Mouse (Mus musculus): ENCODE measurements around the gene Nphp3. TPM values are rescaled to one million over a fixed set of nuclear protein-coding genes. Genes with fewer than 3 reads are reported as not detected.

Nphp3 gene
- 3.6 and 5.0 TPM in 2 replicates for polyA plus RNA-seq (2014; fragmentation: Nextera tagmentation; extraction: Ambion mirVana)

- Histone ChIP-seq H3K4me2 (ENCODE audit: low read depth, low read length) (peak within 1 kb of the TSS; percentile 58), H3K27ac (ENCODE audit: low read depth, low read length) (peak within 1 kb of the TSS; percentile 81), H3K4me1 (ENCODE audit: control insufficient read depth, insufficient read depth, low read length) (no peaks in the 10 kb centered on the region), H3K4me3 (ENCODE audit: low read depth, low read length) (peak within 1 kb of the TSS; percentile 64), H3K27me3 (ENCODE audit: control insufficient read depth, insufficient read depth, low read length) (no peaks in the 10 kb centered on the region), H3K9ac (replicated peaks; ENCODE audit: low read depth, low read length) (peak within 1 kb of the TSS; percentile 64), H3K36me3 (ENCODE audit: control insufficient read depth, insufficient read depth, low read length) (no peaks in the 10 kb centered on the region), H3K9me3 (ENCODE audit: control insufficient read depth, low read length) (no peaks in the 10 kb centered on the region)
- peak; percentile 98 for ATAC-seq (ENCODE audit: low read depth)
- under 1% methylated on average over 53 of the region's 55 CpGs for WGBS
These were observed at the start of gene Nphp3 for GRCm38 (mm10) chr9:104001921-104002859. Gene Nphp3, plus strand, starts transcription at chr9:104002544.

- H3K4me3 ChIP-seq (ENCODE audit: low read depth, low read length): no peak overlapping the region
- no peak for ATAC-seq (ENCODE audit: low read depth)
- no peaks in the 10 kb centered on the region for H3K36me3 ChIP-seq (ENCODE audit: control insufficient read depth, insufficient read depth, low read length)
- 59% methylated on average over 6 of the region's 6 CpGs for WGBS
- no peaks in the 10 kb centered on the region for H3K4me1 ChIP-seq (ENCODE audit: control insufficient read depth, insufficient read depth, low read length)
- no peaks in the 10 kb centered on the region for H3K27me3 ChIP-seq (ENCODE audit: control insufficient read depth, insufficient read depth, low read length)
- H3K4me2 ChIP-seq (ENCODE audit: low read depth, low read length): no peak overlapping the region
- H3K27ac ChIP-seq (ENCODE audit: low read depth, low read length): no peak overlapping the region
- no peaks in the 10 kb centered on the region for H3K9me3 ChIP-seq (ENCODE audit: control insufficient read depth, low read length)
- no peak overlapping the region for H3K9ac ChIP-seq (replicated peaks; ENCODE audit: low read depth, low read length)
These were observed 43.6 kb upstream of the Nphp3 start for GRCm38 (mm10) chr9:103958722-103959121.

- Histone ChIP-seq H3K4me1 (ENCODE audit: control insufficient read depth, insufficient read depth, low read length) (no peaks in the 10 kb centered on the region), H3K27ac (ENCODE audit: low read depth, low read length) (no peak overlapping the region), H3K4me2 (ENCODE audit: low read depth, low read length) (no peak overlapping the region), H3K9me3 (ENCODE audit: control insufficient read depth, low read length) (no peaks in the 10 kb centered on the region), H3K4me3 (ENCODE audit: low read depth, low read length) (no peak overlapping the region), H3K27me3 (ENCODE audit: control insufficient read depth, insufficient read depth, low read length) (no peaks in the 10 kb centered on the region), H3K9ac (replicated peaks; ENCODE audit: low read depth, low read length) (no peak overlapping the region), H3K36me3 (ENCODE audit: control insufficient read depth, insufficient read depth, low read length) (no peaks in the 10 kb centered on the region)
- 78% methylated on average over 10 of the region's 10 CpGs for WGBS
- no peak for ATAC-seq (ENCODE audit: low read depth)
These were observed 42.4 kb upstream of the Nphp3 start for GRCm38 (mm10) chr9:103959989-103960388.

- Histone ChIP-seq H3K27ac (ENCODE audit: low read depth, low read length) (no peak overlapping the region), H3K9me3 (ENCODE audit: control insufficient read depth, low read length) (no peaks in the 10 kb centered on the region), H3K36me3 (ENCODE audit: control insufficient read depth, insufficient read depth, low read length) (no peaks in the 10 kb centered on the region), H3K9ac (replicated peaks; ENCODE audit: low read depth, low read length) (no peak overlapping the region), H3K4me1 (ENCODE audit: control insufficient read depth, insufficient read depth, low read length) (no peaks in the 10 kb centered on the region), H3K4me2 (ENCODE audit: low read depth, low read length) (no peak overlapping the region), H3K4me3 (ENCODE audit: low read depth, low read length) (no peak overlapping the region), H3K27me3 (ENCODE audit: control insufficient read depth, insufficient read depth, low read length) (no peaks in the 10 kb centered on the region)
- ATAC-seq (ENCODE audit: low read depth): no peak
- WGBS: 15% methylated on average over 2 of the region's 2 CpGs
These were observed 5.8 kb upstream of the Nphp3 start for GRCm38 (mm10) chr9:103996496-103996895.

- Histone ChIP-seq H3K4me2 (ENCODE audit: low read depth, low read length) (no peak overlapping the region), H3K27me3 (ENCODE audit: control insufficient read depth, insufficient read depth, low read length) (no peaks in the 10 kb centered on the region), H3K9me3 (ENCODE audit: control insufficient read depth, low read length) (no peaks in the 10 kb centered on the region), H3K27ac (ENCODE audit: low read depth, low read length) (no peak overlapping the region), H3K4me3 (ENCODE audit: low read depth, low read length) (no peak overlapping the region), H3K36me3 (ENCODE audit: control insufficient read depth, insufficient read depth, low read length) (no peaks in the 10 kb centered on the region), H3K9ac (replicated peaks; ENCODE audit: low read depth, low read length) (no peak overlapping the region), H3K4me1 (ENCODE audit: control insufficient read depth, insufficient read depth, low read length) (no peaks in the 10 kb centered on the region)
- no peak for ATAC-seq (ENCODE audit: low read depth)
- WGBS: 65% methylated on average over 3 of the region's 3 CpGs
These were observed 1.7 kb upstream of the Nphp3 start for GRCm38 (mm10) chr9:104000601-104001000.

GRCm38 (mm10) chr9:104002913-104003330 is 578 bp downstream of the Nphp3 start:
- no peaks in the 10 kb centered on the region for H3K9me3 ChIP-seq (ENCODE audit: control insufficient read depth, low read length)
- ATAC-seq (ENCODE audit: low read depth): peak; percentile 56
- no peaks in the 10 kb centered on the region for H3K4me1 ChIP-seq (ENCODE audit: control insufficient read depth, insufficient read depth, low read length)

GRCm38 (mm10) chr9:104014526-104014925 is 12.2 kb downstream of the Nphp3 start:
- H3K27me3 ChIP-seq (ENCODE audit: control insufficient read depth, insufficient read depth, low read length): no peaks in the 10 kb centered on the region
- no peaks in the 10 kb centered on the region for H3K9me3 ChIP-seq (ENCODE audit: control insufficient read depth, low read length)
- no peak overlapping the region for H3K4me3 ChIP-seq (ENCODE audit: low read depth, low read length)
- no peak overlapping the region for H3K9ac ChIP-seq (replicated peaks; ENCODE audit: low read depth, low read length)
- H3K4me2 ChIP-seq (ENCODE audit: low read depth, low read length): no peak overlapping the region
- 0 out of 2 replicates have a peak, but pooled peaks cover 3% of the 10 kb centered on the region for H3K36me3 ChIP-seq (ENCODE audit: control insufficient read depth, insufficient read depth, low read length)
- no peaks in the 10 kb centered on the region for H3K4me1 ChIP-seq (ENCODE audit: control insufficient read depth, insufficient read depth, low read length)
- WGBS: 74% methylated on average over 1 of the region's 1 CpGs
- no peak for ATAC-seq (ENCODE audit: low read depth)
- no peak overlapping the region for H3K27ac ChIP-seq (ENCODE audit: low read depth, low read length)

More at GRCm38 (mm10) chr9:104002913-104003330, 578 bp downstream of the Nphp3 start:
- H3K4me2 ChIP-seq (ENCODE audit: low read depth, low read length): peak overlapping the region; percentile 58
- WGBS: under 1% methylated on average over 37 of the region's 37 CpGs
- H3K27me3 ChIP-seq (ENCODE audit: control insufficient read depth, insufficient read depth, low read length): no peaks in the 10 kb centered on the region
- H3K9ac ChIP-seq (replicated peaks; ENCODE audit: low read depth, low read length): peak overlapping the region; percentile 64
- peak overlapping the region; percentile 81 for H3K27ac ChIP-seq (ENCODE audit: low read depth, low read length)
- H3K4me3 ChIP-seq (ENCODE audit: low read depth, low read length): peak overlapping the region; percentile 64
- no peaks in the 10 kb centered on the region for H3K36me3 ChIP-seq (ENCODE audit: control insufficient read depth, insufficient read depth, low read length)

GRCm38 (mm10) chr9:104021026-104021425 is 18.7 kb downstream of the Nphp3 start:
- no peak overlapping the region for H3K27ac ChIP-seq (ENCODE audit: low read depth, low read length)
- no peaks in the 10 kb centered on the region for H3K4me1 ChIP-seq (ENCODE audit: control insufficient read depth, insufficient read depth, low read length)
- no peaks in the 10 kb centered on the region for H3K9me3 ChIP-seq (ENCODE audit: control insufficient read depth, low read length)
- H3K4me2 ChIP-seq (ENCODE audit: low read depth, low read length): no peak overlapping the region
- H3K4me3 ChIP-seq (ENCODE audit: low read depth, low read length): no peak overlapping the region
- WGBS: 95% methylated on average over 10 of the region's 10 CpGs
- H3K27me3 ChIP-seq (ENCODE audit: control insufficient read depth, insufficient read depth, low read length): no peaks in the 10 kb centered on the region
- no peak overlapping the region for H3K9ac ChIP-seq (replicated peaks; ENCODE audit: low read depth, low read length)
- no peak for ATAC-seq (ENCODE audit: low read depth)
- H3K36me3 ChIP-seq (ENCODE audit: control insufficient read depth, insufficient read depth, low read length): peaks cover 3% of the 10 kb centered on the region; the same call in 1 of the 2 replicates

- no peak overlapping the region for H3K4me3 ChIP-seq (ENCODE audit: low read depth, low read length)
- ATAC-seq (ENCODE audit: low read depth): no peak
- H3K36me3 ChIP-seq (ENCODE audit: control insufficient read depth, insufficient read depth, low read length): no peaks in the 10 kb centered on the region; the same call in none of the 2 replicates
- 96% methylated on average over 8 of the region's 8 CpGs for WGBS
- no peaks in the 10 kb centered on the region for H3K4me1 ChIP-seq (ENCODE audit: control insufficient read depth, insufficient read depth, low read length)
- no peak overlapping the region for H3K4me2 ChIP-seq (ENCODE audit: low read depth, low read length)
- H3K27me3 ChIP-seq (ENCODE audit: control insufficient read depth, insufficient read depth, low read length): no peaks in the 10 kb centered on the region
- H3K27ac ChIP-seq (ENCODE audit: low read depth, low read length): no peak overlapping the region
- no peaks in the 10 kb centered on the region for H3K9me3 ChIP-seq (ENCODE audit: control insufficient read depth, low read length)
- no peak overlapping the region for H3K9ac ChIP-seq (replicated peaks; ENCODE audit: low read depth, low read length)
These were observed 24.8 kb downstream of the Nphp3 start for GRCm38 (mm10) chr9:104027186-104027585.

Measured in neural tube, embryonic 14.5 days (tissue).